Mouse (Mus musculus): ENCODE results near the gene Klf12.

GRCm38 (mm10) chr14:100227717-100228116 is 56.8 kb downstream of the Klf12 start:
- TF ChIP-seq GATA1 (IDR thresholded peaks at IDR 0.05; ENCODE audit: borderline replicate concordance, low read length), result no peak
- no peak for TF ChIP-seq FLI1 (IDR thresholded peaks at IDR 0.05; ENCODE audit: low read length)
